Mouse (Mus musculus) gastrocnemius, postnatal 4 days (tissue): ENCODE data around the gene Rerg. TPM values are rescaled to one million over a fixed set of nuclear protein-coding genes. Genes with fewer than 3 reads are reported as not detected.

ENCODE experiments used
- DNase-seq, 2 experiments: peaks; one replicate each; pipeline ENCODE4 v3.0.0; 2021 to 2022; ENCODE audit warnings: low spot score in 2 of 2, mixed read lengths in 2 of 2
- total RNA-seq, 2 experiments: library from RNA; stranded (reverse); gene quantifications; 2 replicates each; pipeline ENCODE4 v1.2.3; 2021

The Rerg gene
- total RNA-seq, 2 experiments from 2014 or later = 6.4 to 7.4 TPM

- no peak for DNase-seq
These were observed 7.2 kb downstream of the Rerg start for GRCm38 (mm10) chr6:137163061-137163460.

- no peak for DNase-seq
These were observed 7.8 kb downstream of the Rerg start for GRCm38 (mm10) chr6:137162481-137162880.

DNA sequence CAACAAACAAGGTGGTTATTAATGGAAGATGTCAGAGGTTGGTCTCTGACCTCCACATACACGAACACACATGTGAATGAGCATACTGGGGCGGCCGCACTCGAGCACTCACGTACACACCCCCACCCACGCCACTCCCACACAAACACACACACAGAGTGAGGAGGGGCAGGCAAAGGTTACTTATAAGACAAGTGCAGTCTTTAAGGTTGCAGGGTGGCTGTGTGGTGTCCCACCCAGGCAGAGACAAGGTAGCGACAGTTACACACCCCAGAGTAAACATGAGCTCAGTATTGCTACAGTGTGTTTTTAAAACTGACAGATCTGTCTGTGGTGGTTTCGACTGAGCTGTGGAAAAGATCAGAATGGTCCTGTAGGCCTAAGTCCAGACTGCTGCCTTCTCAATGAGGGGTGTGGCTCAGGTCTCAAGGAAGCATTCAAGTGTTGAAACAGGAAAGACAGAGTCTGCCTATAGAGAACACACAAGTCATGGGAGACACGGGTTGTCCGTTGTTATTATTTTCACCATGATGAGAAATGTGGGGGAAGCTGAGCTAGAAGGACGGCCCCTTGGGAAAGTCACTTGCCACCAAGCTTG, 8.7 kb downstream of the Rerg start:
- no peak for DNase-seq

DNA sequence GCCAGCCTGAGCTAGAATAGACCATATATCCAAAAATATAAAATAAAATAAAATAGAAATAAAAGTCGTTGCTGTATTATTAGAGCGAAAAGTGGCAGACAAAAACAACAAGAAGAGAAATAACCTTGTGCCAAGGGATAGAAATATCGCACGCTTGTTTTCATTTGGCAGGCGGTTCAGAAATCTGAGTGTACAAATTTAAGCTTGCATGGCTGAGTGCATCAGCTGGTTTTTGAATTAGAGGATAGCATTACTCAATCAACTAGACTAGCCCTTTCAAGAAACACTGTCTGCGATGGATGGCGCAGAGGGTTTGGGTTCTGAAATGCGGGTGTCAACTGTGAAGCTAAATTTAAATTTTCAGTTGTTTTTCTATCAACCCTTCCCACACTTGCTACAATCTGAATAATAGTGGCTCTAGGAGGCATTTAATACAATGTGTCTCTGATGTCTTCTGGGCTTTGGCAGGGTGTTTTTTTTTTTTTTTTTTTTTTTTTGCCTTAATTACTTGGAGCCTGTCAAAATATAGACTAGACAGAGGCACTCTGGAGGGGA, 10.8 kb downstream of the Rerg start:
- no peak for DNase-seq

DNA sequence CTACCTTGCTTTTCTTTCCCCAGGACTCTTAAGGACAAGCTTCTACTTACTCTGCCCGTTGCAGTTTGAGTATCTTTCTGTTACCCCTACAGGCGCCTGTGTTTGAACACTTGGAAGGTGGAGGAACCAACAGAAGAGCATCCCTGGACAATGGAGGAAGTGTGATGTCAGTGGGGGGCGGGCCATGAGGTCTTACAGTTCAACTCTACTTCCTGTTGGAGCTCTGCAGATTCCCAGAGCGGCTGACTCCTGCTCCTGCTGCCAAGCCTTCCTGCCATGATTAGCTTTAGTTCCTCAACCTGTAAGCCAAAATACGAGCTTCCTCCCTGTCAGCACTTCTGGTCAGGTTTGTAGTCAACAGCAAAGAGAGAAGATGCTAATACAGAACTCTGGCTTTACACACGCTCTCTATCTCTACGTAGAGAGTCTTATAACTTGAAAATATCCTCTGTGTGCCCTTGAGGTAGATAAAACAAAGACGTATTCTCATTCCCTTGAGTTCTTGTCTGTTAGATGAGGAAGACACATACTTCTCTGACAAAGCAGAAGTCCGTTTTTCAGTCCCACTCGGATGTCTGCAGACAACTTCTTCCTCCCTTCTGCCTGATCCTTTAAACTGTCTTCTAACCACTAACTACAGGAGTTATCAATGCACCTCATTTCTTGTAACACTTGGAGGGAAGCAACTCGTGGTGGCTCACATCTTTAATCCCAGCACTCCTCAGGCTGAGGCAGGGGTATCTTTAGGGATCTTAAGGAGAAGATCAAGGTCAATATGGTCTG, 13.7 kb downstream of the Rerg start:
- DNase-seq = peak in 1 of 2 experiments; percentile 21

- DNase-seq = no peak
These were observed 14.8 kb downstream of the Rerg start for GRCm38 (mm10) chr6:137155196-137156137.

DNA sequence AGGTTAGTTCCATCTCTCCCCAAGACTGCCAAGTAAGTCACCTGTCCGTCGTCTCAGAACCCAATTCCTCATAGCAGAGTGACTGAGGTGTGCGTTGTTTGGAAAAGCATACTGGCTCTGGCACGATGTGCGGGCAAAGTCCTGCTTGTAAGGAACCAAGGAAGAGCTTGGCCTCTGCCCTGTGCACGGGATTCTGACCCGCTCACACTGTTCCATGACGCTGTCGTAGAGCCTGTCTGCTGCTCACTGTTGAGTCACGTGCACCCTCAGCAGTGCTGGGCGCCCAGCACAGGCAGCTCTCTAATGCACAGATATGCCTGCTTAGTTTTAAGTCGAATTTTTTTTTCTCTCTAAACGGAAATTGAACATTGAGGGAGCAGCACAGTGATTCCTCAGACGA, 17.3 kb downstream of the Rerg start:
- no peak for DNase-seq

DNA sequence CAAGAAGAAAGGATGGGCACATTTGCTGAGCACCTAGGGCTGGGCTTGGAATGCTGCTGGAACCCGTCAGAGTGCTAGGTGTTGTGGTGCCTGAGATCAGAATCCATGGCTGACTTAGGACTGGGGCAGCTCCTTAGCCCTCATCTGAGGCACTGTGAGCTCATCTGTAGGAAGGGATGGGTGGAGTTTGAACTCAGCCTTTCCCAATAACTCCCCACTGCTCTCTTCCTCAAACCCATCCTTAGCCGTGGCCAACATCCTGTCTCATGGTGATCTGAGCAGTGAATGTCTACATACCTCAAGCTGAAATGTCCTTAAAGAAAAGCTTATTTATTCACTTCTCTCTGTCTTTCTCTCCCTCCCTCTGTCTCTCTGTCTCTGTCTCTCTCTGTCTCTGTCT, 19.3 kb downstream of the Rerg start:
- no peak for DNase-seq

GRCm38 (mm10) chr6:137149833-137150232, 20.5 kb downstream of the Rerg start:
- no peak for DNase-seq

- DNase-seq = no peak
These were observed 23.4 kb downstream of the Rerg start for GRCm38 (mm10) chr6:137146910-137147309.

GRCm38 (mm10) chr6:137145611-137146010, 24.7 kb downstream of the Rerg start:
- no peak for DNase-seq

DNA sequence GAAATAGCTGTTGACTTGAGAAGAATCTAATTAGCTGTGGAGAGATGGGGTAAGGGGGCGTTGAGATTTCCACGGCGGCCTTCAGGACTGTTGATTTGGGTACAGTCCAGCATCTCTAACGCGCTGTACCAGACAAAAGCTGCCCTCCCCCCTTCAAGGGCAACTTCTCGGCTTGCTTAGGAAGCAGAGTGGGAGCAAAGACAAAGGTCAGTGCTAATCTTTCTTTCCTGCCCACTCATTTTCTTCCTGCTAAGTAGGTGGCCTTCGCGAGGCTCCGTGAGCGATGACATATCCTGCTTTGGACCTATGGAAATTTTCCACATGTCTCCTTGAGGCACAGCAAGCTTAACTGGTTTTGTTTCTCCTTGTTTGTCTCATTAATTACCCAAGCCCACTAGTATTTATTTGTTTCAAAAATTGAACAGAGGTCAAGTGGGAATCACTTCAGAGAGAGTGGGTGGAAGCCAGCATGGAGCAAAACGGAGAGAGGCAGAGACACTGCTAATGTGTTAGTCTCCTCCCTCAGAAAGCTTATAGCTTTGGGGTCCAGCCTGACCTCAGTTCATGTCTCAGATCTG, 25.2 kb downstream of the Rerg start:
- DNase-seq = no peak

DNA sequence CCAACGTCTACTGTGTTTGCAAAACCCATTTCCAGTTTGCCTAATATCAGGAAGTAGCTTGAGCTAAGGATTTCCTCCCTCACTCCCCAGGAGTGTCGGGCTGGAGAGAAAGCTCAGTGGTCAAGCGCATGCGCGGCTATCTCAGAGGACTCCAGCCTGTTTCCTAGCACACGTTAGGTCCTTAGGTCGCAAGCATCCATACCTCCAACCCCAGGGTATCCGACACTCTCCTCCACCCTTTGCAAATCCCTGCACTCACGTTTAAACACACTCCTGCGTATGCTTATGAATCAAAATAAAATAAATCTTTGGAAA, 25.8 kb downstream of the Rerg start:
- no peak for DNase-seq

DNA sequence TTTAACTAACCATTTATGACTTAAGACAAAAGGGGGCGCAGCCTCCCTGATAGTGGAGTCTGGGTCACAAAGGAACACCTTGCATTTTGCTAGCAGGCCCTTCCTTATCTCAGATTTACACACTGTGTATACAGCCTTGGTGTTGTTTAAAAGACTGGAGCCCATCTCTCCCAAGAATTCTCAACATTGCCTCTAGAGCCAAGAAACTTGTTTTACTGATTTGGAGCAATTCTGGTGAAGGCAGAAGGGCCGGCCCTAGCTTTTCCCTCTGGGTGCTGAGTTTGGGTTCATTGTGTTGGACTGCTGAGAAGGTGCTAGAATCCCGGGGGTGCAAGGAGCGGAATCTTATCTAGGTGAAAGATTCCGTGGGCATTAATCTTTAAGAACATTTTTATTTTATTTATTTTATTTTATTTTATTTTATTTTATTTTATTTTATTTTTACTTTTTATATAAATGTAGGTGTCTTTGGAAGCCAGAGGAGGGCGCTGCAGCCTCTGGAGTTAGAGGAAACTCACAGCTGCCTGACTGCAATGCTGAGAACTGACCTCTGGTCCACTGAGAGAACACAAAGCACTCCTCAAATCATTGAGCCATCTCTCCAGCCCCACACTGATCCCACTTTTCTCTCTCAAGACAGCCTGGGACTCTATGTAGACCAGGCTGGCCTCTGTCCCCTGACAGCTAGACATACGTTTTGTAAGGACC, 26.3 kb downstream of the Rerg start:
- DNase-seq = no peak

DNA sequence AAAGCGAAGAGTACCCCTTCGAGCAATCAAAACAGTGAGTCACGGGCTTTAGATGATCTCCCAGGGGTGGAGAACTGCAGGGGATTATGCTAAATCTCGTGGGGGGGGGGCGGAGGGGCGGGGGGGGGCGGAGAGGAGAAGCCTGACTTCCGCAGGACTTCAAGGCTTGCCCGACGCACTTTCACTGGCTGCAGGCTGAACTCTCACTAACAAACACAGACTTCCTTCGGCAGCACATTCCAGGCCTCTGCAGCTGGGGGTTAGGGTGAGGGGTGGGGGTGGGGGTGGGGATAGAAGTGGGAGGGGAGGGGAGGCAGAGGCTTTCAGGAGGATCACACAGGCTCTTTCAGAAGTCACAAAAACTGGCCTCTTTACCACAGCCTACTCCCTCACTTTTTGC, 27.5 kb downstream of the Rerg start:
- no peak for DNase-seq

- no peak for DNase-seq
These were observed 29.0 kb downstream of the Rerg start for GRCm38 (mm10) chr6:137141247-137141820.

GRCm38 (mm10) chr6:137138822-137139221, 31.5 kb downstream of the Rerg start:
- DNase-seq = no peak

DNA sequence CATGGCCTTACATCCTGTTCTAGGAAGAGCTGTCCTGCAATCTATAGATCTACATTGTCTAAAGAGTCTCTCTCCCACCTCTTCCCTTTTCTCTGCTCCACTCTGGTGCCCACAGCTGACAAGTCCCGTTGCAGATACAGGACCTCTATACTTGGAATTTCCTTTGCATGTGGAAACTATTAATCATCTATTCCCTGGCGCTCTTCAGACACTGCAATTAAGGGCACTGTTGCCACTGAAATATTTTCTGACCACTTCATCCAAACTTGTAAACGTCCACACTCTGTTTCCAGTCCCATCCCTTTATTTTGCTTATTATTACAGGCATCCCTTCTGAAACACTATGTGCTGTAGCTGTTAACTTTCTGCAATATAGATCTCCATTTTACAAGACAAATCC, 31.9 kb downstream of the Rerg start:
- no peak for DNase-seq

GRCm38 (mm10) chr6:137136401-137136800, 33.9 kb downstream of the Rerg start:
- no peak for DNase-seq
